Mouse (Mus musculus) forebrain, postnatal 0 days (tissue): ENCODE measurements at regions not wholly inside any gene's neighbourhood (a gene's known extent, or its start where the extent isn't known, plus 50 kb on each side); places are given as distances from the start of the nearest gene placed in this dataset.

Experiments
- ATAC-seq: fragments of 200-750 bp; cut with Nextera tagmentation; 2 replicates; pipeline ENCODE4 v1.8.0; 2017; ENCODE audit warnings: mild to moderate bottlenecking, moderate library complexity
- DNase-seq: peaks from one replicate; pipeline ENCODE4 v3.0.0-alpha.2; 2015
- H3K27ac ChIP-seq: fragments of 300-500 bp; sonication (generic); 2 replicates; pipeline ENCODE4 v1.5.1; 2014; ENCODE audit warnings: low read depth, mild to moderate bottlenecking, antibody characterized with exemption, low read length, moderate library complexity, mixed read lengths
- H3K27me3 ChIP-seq: fragments of 300-500 bp; sonication (generic); 2 replicates; pipeline ENCODE4 v1.6.1; 2014; ENCODE audit warnings: mild to moderate bottlenecking, low read length, mixed read lengths; ENCODE audit not compliant: insufficient read depth
- H3K36me3 ChIP-seq: fragments of 300-500 bp; sonication (generic); 2 replicates; pipeline ENCODE4 v1.6.1; 2014; ENCODE audit warnings: mild to moderate bottlenecking, moderate library complexity; ENCODE audit not compliant: insufficient read depth
- H3K4me1 ChIP-seq: fragments of 300-500 bp; sonication (generic); 2 replicates; pipeline ENCODE4 v1.6.1; 2014; ENCODE audit warnings: antibody characterized with exemption; ENCODE audit not compliant: insufficient read depth
- H3K4me2 ChIP-seq: fragments of 300-500 bp; sonication (generic); 2 replicates; pipeline ENCODE4 v1.6.1; 2014; ENCODE audit warnings: low read depth, mild to moderate bottlenecking, moderate library complexity
- H3K4me3 ChIP-seq: fragments of 300-500 bp; sonication (generic); 2 replicates; pipeline ENCODE4 v1.5.1; 2014; ENCODE audit warnings: low read depth, low read length, mixed read lengths
- H3K9ac ChIP-seq: fragments of 300-500 bp; sonication (generic); 2 replicates; pipeline ENCODE4 v1.6.1; 2014; ENCODE audit warnings: mild to moderate bottlenecking
- H3K9me3 ChIP-seq: fragments of 300-500 bp; sonication (generic); 2 replicates; pipeline ENCODE4 v1.6.1; 2016; ENCODE audit warnings: low read length
- CTCF ChIP-seq: sonication (generic); IDR thresholded peaks from 2 replicates; pipeline ENCODE4 v1.5.1; 2016; ENCODE audit warnings: antibody characterized with exemption, control low read depth, low read depth
- WGBS: fragments of 180-500 bp; shearing (Covaris S2); extraction: QIAGEN DNeasy Blood & Tissue Kit; methylation state at CpG from one replicate; pipeline ENCODE4 v1.1.7; 2014; 5-methylcytosine and 5-hydroxymethylcytosine counted together

DNA sequence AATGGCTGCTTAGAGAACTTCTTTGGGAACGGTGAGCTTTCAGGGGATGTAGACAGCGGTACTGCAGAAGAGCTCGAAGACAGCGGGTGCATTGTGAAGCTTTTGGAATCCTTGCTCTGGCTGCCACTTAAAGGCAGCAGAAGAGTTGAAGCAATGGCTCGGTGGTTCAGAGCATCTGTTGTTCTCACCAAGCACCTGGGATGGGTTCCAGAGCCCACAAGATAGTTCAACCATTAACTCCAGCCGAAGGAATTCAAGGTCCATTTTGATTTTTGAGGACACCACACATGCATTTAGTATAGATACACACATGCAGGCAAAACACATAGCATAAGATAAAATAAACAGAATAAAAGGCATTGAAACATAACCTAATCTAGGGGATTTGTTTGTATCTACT, 181.9 kb upstream of the Tet2 start:
- H3K4me2 ChIP-seq = no peak overlapping the region
- ATAC-seq (no peak), DNase-seq (no peak)
- H3K9me3 ChIP-seq = no peaks in the 10 kb centered on the region
- no peak overlapping the region for H3K9ac ChIP-seq
- TF ChIP-seq CTCF = no peak
- no peaks in the 10 kb centered on the region for H3K4me1 ChIP-seq
- H3K27ac ChIP-seq = no peak overlapping the region
- no peaks in the 10 kb centered on the region for H3K27me3 ChIP-seq
- no peak overlapping the region for H3K4me3 ChIP-seq
- WGBS = 76% methylated on average over 6 of the region's 6 CpGs
- no peaks in the 10 kb centered on the region for H3K36me3 ChIP-seq

DNA sequence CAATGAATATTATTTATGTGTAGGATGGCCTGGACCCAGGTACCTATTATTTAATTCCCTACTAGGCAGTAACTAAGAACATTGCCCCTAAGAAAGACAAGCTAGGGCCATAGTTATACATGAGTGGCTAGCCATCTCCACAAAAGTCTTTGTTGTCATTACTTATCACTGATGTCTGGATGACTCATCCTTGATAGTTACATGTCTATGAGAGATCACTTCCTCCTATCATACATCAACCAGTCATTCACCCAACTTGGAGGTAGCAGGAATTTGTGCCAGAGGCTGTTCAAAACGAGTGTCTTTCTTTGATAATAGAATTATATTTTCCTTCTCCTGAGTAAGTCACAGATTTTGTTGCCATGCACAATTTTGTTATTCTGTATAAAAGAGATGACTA, 190.7 kb upstream of the Tet2 start:
- ATAC-seq (no peak), DNase-seq (no peak)
- H3K27ac ChIP-seq = no peak overlapping the region
- no peak overlapping the region for H3K4me3 ChIP-seq
- no peak for TF ChIP-seq CTCF
- WGBS = 68% methylated on average over 1 of the region's 1 CpGs
- H3K9ac ChIP-seq = no peak overlapping the region
- no peaks in the 10 kb centered on the region for H3K36me3 ChIP-seq
- H3K4me1 ChIP-seq = no peaks in the 10 kb centered on the region
- no peaks in the 10 kb centered on the region for H3K9me3 ChIP-seq
- H3K27me3 ChIP-seq = no peaks in the 10 kb centered on the region
- H3K4me2 ChIP-seq = no peak overlapping the region

DNA sequence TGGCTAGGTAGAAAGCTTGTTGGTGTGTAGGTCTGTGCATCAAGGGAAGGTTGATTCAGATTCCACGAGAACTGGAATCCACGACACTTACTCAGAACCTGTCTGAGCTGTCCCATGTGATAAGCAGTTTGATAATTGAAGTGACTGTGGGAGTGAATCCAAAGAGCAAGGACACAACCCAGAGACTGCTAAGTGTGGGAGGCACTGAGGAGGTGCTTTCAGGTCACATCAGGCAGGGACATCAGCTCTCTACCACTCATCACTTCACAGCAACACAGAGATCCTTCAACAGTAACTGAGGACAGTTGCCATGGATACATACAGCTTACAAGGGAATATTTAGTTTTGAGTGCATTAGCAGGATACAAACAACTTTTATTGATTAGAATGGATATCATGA, 194.0 kb upstream of the Tet2 start:
- ATAC-seq (no peak), DNase-seq (no peak)
- Histone ChIP-seq H3K9me3 (no peaks in the 10 kb centered on the region), H3K27me3 (no peaks in the 10 kb centered on the region), H3K36me3 (no peaks in the 10 kb centered on the region), H3K4me1 (no peaks in the 10 kb centered on the region), H3K4me2 (no peak overlapping the region), H3K4me3 (no peak overlapping the region), H3K27ac (no peak overlapping the region), H3K9ac (no peak overlapping the region)
- 88% methylated on average over 2 of the region's 2 CpGs for WGBS
- no peak for TF ChIP-seq CTCF

DNA sequence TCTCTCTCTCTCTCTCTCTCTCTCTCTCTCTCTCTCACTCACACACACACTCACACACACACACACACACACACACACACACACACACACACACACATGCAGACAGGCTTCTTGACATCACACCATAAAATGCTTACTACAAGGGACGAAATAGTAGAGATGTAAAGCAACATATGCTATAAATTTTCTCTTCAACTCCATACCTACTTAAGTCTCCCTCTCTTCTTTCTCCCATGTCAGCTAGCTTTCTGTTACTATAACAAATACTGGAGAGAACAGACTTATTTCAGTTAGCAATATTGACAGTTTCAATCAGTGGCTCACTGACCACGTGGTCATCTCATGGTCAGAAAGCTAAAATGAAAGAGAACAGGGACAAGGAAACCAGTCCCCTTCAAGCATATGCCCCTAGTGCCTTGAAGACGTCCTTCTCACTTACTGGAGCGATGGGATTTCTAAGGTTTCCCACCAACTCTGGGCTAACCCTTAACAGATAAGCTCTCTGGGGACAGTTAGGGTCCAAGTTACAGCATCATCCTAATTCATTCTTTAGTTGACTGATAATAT, 199.7 kb upstream of the Tet2 start:
- Histone ChIP-seq H3K27ac (no peak overlapping the region), H3K4me3 (no peak overlapping the region), H3K9ac (no peak overlapping the region), H3K27me3 (no peaks in the 10 kb centered on the region), H3K4me2 (no peak overlapping the region), H3K9me3 (no peaks in the 10 kb centered on the region), H3K4me1 (no peaks in the 10 kb centered on the region), H3K36me3 (no peaks in the 10 kb centered on the region)
- no peak for ATAC-seq
- no peak for DNase-seq
- TF ChIP-seq CTCF = no peak
- 74% methylated on average over 4 of the region's 4 CpGs for WGBS

DNA sequence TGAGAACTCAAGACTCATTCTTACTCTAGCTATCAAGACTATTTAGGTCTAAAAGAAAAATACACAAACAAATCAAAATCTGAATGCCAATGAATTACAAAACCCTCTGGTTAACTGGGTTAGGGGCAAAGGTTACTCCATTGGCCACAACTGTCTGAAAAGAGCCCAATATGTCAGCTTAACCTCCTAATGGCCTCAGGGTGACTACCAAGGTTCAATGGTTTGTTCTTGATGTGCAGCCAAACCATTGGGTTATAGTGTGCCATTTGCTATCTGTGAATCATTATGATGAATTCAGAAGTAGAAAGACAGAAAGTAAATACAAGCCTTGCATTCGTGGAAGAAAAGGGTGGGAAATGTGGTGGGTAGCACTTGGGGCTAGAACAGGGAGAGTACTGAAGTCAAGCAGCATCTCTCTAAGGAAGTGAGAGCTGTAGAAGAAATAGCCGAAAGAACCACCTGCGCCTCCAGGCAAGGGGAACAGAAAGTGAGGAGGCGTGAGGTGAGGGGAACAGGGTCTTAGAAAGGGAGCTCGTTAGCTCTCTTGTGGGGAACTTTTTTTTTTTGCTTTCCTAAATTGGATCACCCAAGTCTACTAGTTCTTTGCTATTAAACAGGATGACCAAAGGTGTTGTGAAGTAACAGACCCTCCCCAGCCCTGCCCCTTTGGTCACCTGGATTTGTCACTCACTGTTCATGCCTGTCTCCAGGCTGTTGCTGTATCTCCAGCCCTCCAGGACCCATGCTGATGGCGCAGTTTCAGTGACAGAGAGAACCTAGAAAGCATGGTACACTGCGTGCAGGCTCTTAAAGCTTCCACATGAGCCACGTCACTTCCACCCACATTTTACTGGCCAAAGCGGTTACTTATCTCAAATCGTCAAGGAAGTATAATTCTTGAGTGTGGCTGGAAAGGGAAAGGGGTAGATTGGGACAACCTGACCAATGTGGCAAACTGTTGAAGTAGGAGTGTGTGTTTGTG, 204.1 kb upstream of the Tet2 start:
- no peak for ATAC-seq
- H3K4me3 ChIP-seq = no peak overlapping the region
- no peaks in the 10 kb centered on the region for H3K4me1 ChIP-seq
- no peak overlapping the region for H3K4me2 ChIP-seq
- H3K36me3 ChIP-seq = no peaks in the 10 kb centered on the region
- no peak for DNase-seq
- H3K9ac ChIP-seq = no peak overlapping the region
- no peaks in the 10 kb centered on the region for H3K9me3 ChIP-seq
- H3K27me3 ChIP-seq = no peaks in the 10 kb centered on the region
- no peak for TF ChIP-seq CTCF
- 83% methylated on average over 10 of the region's 10 CpGs for WGBS
- H3K27ac ChIP-seq = no peak overlapping the region

DNA sequence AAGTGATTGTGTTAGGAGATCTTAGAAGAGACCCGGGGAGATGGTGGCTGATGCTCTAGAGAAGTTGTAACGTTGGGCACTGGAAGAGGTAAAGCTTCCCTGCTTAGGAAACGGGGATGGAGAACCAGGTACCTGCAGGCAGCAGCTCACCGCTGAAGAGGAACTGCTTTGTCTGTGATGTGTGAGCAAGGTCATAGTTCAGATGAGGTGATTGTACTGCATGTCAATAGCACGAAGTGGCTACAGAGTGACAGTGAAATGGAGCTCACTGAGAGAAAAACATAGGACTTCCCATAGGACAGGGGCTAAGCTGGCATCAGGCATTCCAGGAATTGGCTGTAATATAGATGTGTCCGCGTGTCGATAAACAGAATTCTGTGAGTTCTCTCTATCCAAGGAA, 205.1 kb upstream of the Tet2 start:
- Histone ChIP-seq H3K4me3 (no peak overlapping the region), H3K9me3 (no peaks in the 10 kb centered on the region), H3K9ac (no peak overlapping the region), H3K4me2 (no peak overlapping the region), H3K4me1 (no peaks in the 10 kb centered on the region), H3K27me3 (no peaks in the 10 kb centered on the region), H3K36me3 (no peaks in the 10 kb centered on the region), H3K27ac (no peak overlapping the region)
- ATAC-seq (no peak), DNase-seq (no peak)
- no peak for TF ChIP-seq CTCF
- WGBS = 84% methylated on average over 8 of the region's 8 CpGs

DNA sequence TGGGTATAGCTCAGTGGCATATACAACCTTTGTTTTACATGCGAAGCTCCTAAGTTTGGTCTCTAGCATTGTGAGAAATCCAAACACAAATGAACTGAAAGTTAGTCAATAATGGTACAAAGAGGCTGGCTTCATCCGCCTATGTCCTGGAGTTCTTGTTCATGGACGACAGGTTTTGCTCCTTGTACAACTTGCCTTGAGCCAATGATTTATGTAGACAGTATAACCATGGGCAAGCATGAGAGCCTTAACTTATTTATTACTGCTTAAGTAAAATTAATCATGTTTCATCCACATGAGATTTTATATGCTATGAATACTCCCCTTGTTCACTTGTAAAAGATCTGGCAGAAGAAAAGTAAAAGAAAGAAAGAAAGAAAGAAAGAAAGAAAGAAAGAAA, 205.7 kb upstream of the Tet2 start:
- Histone ChIP-seq H3K27me3 (no peaks in the 10 kb centered on the region), H3K36me3 (no peaks in the 10 kb centered on the region), H3K27ac (no peak overlapping the region), H3K4me2 (no peak overlapping the region), H3K4me1 (no peaks in the 10 kb centered on the region), H3K9me3 (no peaks in the 10 kb centered on the region), H3K4me3 (no peak overlapping the region), H3K9ac (no peak overlapping the region)
- 82% methylated on average over 3 of the region's 3 CpGs for WGBS
- DNase-seq = no peak
- no peak for ATAC-seq
- no peak for TF ChIP-seq CTCF
